Mouse (Mus musculus) heart, embryonic 12.5 days (tissue): ENCODE measurements around the gene Lbx1. TPM values are rescaled to one million over a fixed set of nuclear protein-coding genes. Genes with fewer than 3 reads are reported as not detected.

Experiments
- ATAC-seq: fragments of 200-750 bp; cut with Nextera tagmentation; 2 replicates; pipeline ENCODE4 v1.8.0; 2017; ENCODE audit warnings: moderate TSS enrichment, moderate library complexity; ENCODE audit not compliant: insufficient number of reproducible peaks, low FRiP score
- H3K27ac ChIP-seq: fragments of 300-500 bp; sonication (generic); 2 replicates; pipeline ENCODE4 v1.5.1; 2016; ENCODE audit warnings: mild to moderate bottlenecking, moderate library complexity; ENCODE audit not compliant: poor library complexity, severe bottlenecking
- H3K27me3 ChIP-seq: fragments of 300-500 bp; sonication (generic); replicated peaks from 2 replicates; pipeline ENCODE4 v1.6.1; 2016; ENCODE audit warnings: mild to moderate bottlenecking, moderate library complexity
- H3K36me3 ChIP-seq: fragments of 300-500 bp; sonication (generic); 2 replicates; pipeline ENCODE4 v1.6.1; 2016; ENCODE audit warnings: mild to moderate bottlenecking, moderate library complexity
- H3K4me1 ChIP-seq: fragments of 300-500 bp; sonication (generic); replicated peaks from 2 replicates; pipeline ENCODE4 v1.6.1; 2016; ENCODE audit warnings: mild to moderate bottlenecking
- H3K4me2 ChIP-seq: fragments of 300-500 bp; sonication (generic); 2 replicates; pipeline ENCODE4 v1.6.1; 2016; ENCODE audit warnings: mild to moderate bottlenecking, moderate library complexity
- H3K4me3 ChIP-seq: fragments of 300-500 bp; sonication (generic); 2 replicates; pipeline ENCODE4 v1.5.1; 2016; ENCODE audit warnings: mild to moderate bottlenecking
- H3K9ac ChIP-seq: fragments of 300-500 bp; sonication (generic); 2 replicates; pipeline ENCODE4 v1.6.1; 2016; ENCODE audit warnings: mild to moderate bottlenecking, moderate library complexity
- H3K9me3 ChIP-seq: fragments of 300-500 bp; sonication (generic); replicated peaks from 2 replicates; pipeline ENCODE4 v1.6.1; 2016; ENCODE audit warnings: mild to moderate bottlenecking, moderate library complexity
- WGBS: fragments of 180-500 bp; shearing (Covaris S2); methylation state at CpG from one replicate; pipeline ENCODE4 v1.1.7; 2016; 5-methylcytosine and 5-hydroxymethylcytosine counted together
- polyA plus RNA-seq: library from polyadenylated mRNA; unstranded; fragments of >200 nt; fragmentation: Nextera tagmentation; extraction: Ambion mirVana; gene quantifications from 2 replicates; pipeline ENCODE4 v1.2.1, GENCODE M21; 2016

Gene Lbx1
- polyA plus RNA-seq, 1 experiment from 2014 or later: not detected

- ATAC-seq: no peak
- no peaks in the 10 kb centered on the region for H3K36me3 ChIP-seq
- 5% methylated on average over 3 of the region's 3 CpGs for WGBS
- H3K4me1 ChIP-seq: peaks cover 40% of the 10 kb centered on the region
- peaks cover 97% of the 10 kb centered on the region for H3K27me3 ChIP-seq
- no peak overlapping the region for H3K4me2 ChIP-seq
- H3K9me3 ChIP-seq: no peaks in the 10 kb centered on the region
- no peak overlapping the region for H3K4me3 ChIP-seq
- no peak overlapping the region for H3K27ac ChIP-seq
- no peak overlapping the region for H3K9ac ChIP-seq
Measured at GRCm38 (mm10) chr19:45227049-45227448, 8.6 kb downstream of the Lbx1 start.

GRCm38 (mm10) chr19:45226246-45226645 is 9.4 kb downstream of the Lbx1 start:
- no peaks in the 10 kb centered on the region for H3K9me3 ChIP-seq
- no peak overlapping the region for H3K9ac ChIP-seq
- under 1% methylated on average over 8 of the region's 8 CpGs for WGBS
- no peak overlapping the region for H3K4me3 ChIP-seq
- H3K27ac ChIP-seq: no peak overlapping the region
- H3K27me3 ChIP-seq: peaks cover 97% of the 10 kb centered on the region
- ATAC-seq: no peak
- H3K4me2 ChIP-seq: no peak overlapping the region
- no peaks in the 10 kb centered on the region for H3K36me3 ChIP-seq
- H3K4me1 ChIP-seq: peaks cover 33% of the 10 kb centered on the region

- Histone ChIP-seq H3K27me3 (peaks cover 89% of the 10 kb centered on the region), H3K4me1 (peaks cover 29% of the 10 kb centered on the region), H3K4me2 (no peak overlapping the region), H3K9ac (no peak overlapping the region), H3K4me3 (no peak overlapping the region), H3K36me3 (no peaks in the 10 kb centered on the region), H3K27ac (no peak overlapping the region), H3K9me3 (no peaks in the 10 kb centered on the region)
- no peak for ATAC-seq
- 2% methylated on average over 12 of the region's 12 CpGs for WGBS
Measured at GRCm38 (mm10) chr19:45225130-45225529, 10.5 kb downstream of the Lbx1 start.

GRCm38 (mm10) chr19:45224286-45224559 is 11.4 kb downstream of the Lbx1 start:
- Histone ChIP-seq H3K4me1 (peaks cover 20% of the 10 kb centered on the region), H3K4me3 (peak overlapping the region; percentile 26), H3K27ac (no peak overlapping the region), H3K27me3 (peaks cover 88% of the 10 kb centered on the region), H3K9me3 (no peaks in the 10 kb centered on the region), H3K4me2 (peak overlapping the region; percentile 54), H3K9ac (no peak overlapping the region), H3K36me3 (no peaks in the 10 kb centered on the region)
- no peak for ATAC-seq
- WGBS: 1% methylated on average over 6 of the region's 6 CpGs

- no peak for ATAC-seq
- Histone ChIP-seq H3K9ac (peak overlapping the region; percentile 16; the same call in 1 of the 2 replicates), H3K36me3 (no peaks in the 10 kb centered on the region), H3K4me1 (peaks cover 17% of the 10 kb centered on the region), H3K27me3 (peaks cover 87% of the 10 kb centered on the region), H3K4me2 (peak overlapping the region; percentile 54), H3K27ac (no peak overlapping the region), H3K9me3 (no peaks in the 10 kb centered on the region), H3K4me3 (peak overlapping the region; percentile 26)
- WGBS: 2% methylated on average over 49 of the region's 49 CpGs
Measured at GRCm38 (mm10) chr19:45223413-45224285, 12.0 kb downstream of the Lbx1 start.

- WGBS: 4% methylated on average over 17 of the region's 17 CpGs
- Histone ChIP-seq H3K9me3 (no peaks in the 10 kb centered on the region), H3K36me3 (no peaks in the 10 kb centered on the region), H3K27ac (no peak overlapping the region), H3K4me1 (peaks cover 17% of the 10 kb centered on the region), H3K4me2 (no peak overlapping the region), H3K4me3 (no peak overlapping the region), H3K9ac (no peak overlapping the region), H3K27me3 (peaks cover 81% of the 10 kb centered on the region)
- ATAC-seq: no peak
Measured at GRCm38 (mm10) chr19:45222141-45222782, 13.3 kb downstream of the Lbx1 start.

- H3K4me1 ChIP-seq: peaks cover 17% of the 10 kb centered on the region
- H3K4me2 ChIP-seq: peak overlapping the region; percentile 70
- no peaks in the 10 kb centered on the region for H3K9me3 ChIP-seq
- peak overlapping the region; percentile 40 for H3K4me3 ChIP-seq
- WGBS: 2% methylated on average over 9 of the region's 9 CpGs
- H3K36me3 ChIP-seq: no peaks in the 10 kb centered on the region
- 0 out of 2 replicates have a peak overlapping the region, but pooled peaks have one; percentile 43 for H3K9ac ChIP-seq
- H3K27me3 ChIP-seq: peaks cover 76% of the 10 kb centered on the region
- H3K27ac ChIP-seq: no peak overlapping the region
- ATAC-seq: no peak
Measured at GRCm38 (mm10) chr19:45221458-45221783, 14.2 kb downstream of the Lbx1 start.

GRCm38 (mm10) chr19:45220593-45221457 is 14.8 kb downstream of the Lbx1 start:
- ATAC-seq: peak; percentile 64; the same call in 1 of the 2 replicates
- Histone ChIP-seq H3K4me3 (peak overlapping the region; percentile 40), H3K4me1 (peaks cover 17% of the 10 kb centered on the region), H3K27me3 (peaks cover 70% of the 10 kb centered on the region), H3K36me3 (no peaks in the 10 kb centered on the region), H3K9ac (0 out of 2 replicates have a peak overlapping the region, but pooled peaks have one; percentile 43), H3K27ac (no peak overlapping the region), H3K9me3 (no peaks in the 10 kb centered on the region), H3K4me2 (peak overlapping the region; percentile 70)
- 2% methylated on average over 29 of the region's 29 CpGs for WGBS

- Histone ChIP-seq H3K4me1 (peaks cover 5% of the 10 kb centered on the region), H3K27ac (no peak overlapping the region), H3K36me3 (no peaks in the 10 kb centered on the region), H3K4me3 (no peak overlapping the region), H3K4me2 (no peak overlapping the region), H3K27me3 (peaks cover 25% of the 10 kb centered on the region), H3K9me3 (no peaks in the 10 kb centered on the region), H3K9ac (no peak overlapping the region)
- ATAC-seq: 0 out of 2 replicates have a peak, but pooled peaks have one; percentile 43
- 2% methylated on average over 9 of the region's 9 CpGs for WGBS
Measured at GRCm38 (mm10) chr19:45216240-45216639, 19.4 kb downstream of the Lbx1 start.

- no peak overlapping the region for H3K4me3 ChIP-seq
- H3K36me3 ChIP-seq: no peaks in the 10 kb centered on the region
- H3K27ac ChIP-seq: no peak overlapping the region
- no peak overlapping the region for H3K9ac ChIP-seq
- no peak for ATAC-seq
- H3K4me1 ChIP-seq: no peaks in the 10 kb centered on the region
- no peak overlapping the region for H3K4me2 ChIP-seq
- no peaks in the 10 kb centered on the region for H3K9me3 ChIP-seq
- peaks cover 24% of the 10 kb centered on the region for H3K27me3 ChIP-seq
- 68% methylated on average over 4 of the region's 4 CpGs for WGBS
Measured at GRCm38 (mm10) chr19:45215431-45215830, 20.2 kb downstream of the Lbx1 start.
